Mouse (Mus musculus) spleen, adult 12 weeks (tissue): ENCODE data around the gene Cdkal1.

Source experiments
- DNase-seq: peaks from one replicate; pipeline ENCODE4 v3.0.0; 2022; ENCODE audit warnings: low spot score

Cdkal1 gene

GRCm38 (mm10) chr13:29855281-29856031 lies at the start of gene Cdkal1:
Gene Cdkal1 (minus strand): TSS chr13:29855674.
- peak; percentile 58 for DNase-seq

- no peak for DNase-seq
Measured at GRCm38 (mm10) chr13:29903341-29903740, 47.9 kb upstream of the Cdkal1 start.

GRCm38 (mm10) chr13:29902676-29903075 lies 47.2 kb upstream of the Cdkal1 start:
- no peak for DNase-seq

GRCm38 (mm10) chr13:29901641-29902040 lies 46.2 kb upstream of the Cdkal1 start:
- DNase-seq = no peak

GRCm38 (mm10) chr13:29866780-29867179 lies 11.3 kb upstream of the Cdkal1 start:
- no peak for DNase-seq

GRCm38 (mm10) chr13:29864331-29864730 lies 8.9 kb upstream of the Cdkal1 start:
- DNase-seq = no peak

GRCm38 (mm10) chr13:29860087-29860486 lies 4.6 kb upstream of the Cdkal1 start:
- DNase-seq = no peak

- no peak for DNase-seq
Measured at GRCm38 (mm10) chr13:29857436-29857835, 2.0 kb upstream of the Cdkal1 start.

- DNase-seq = no peak
Measured at GRCm38 (mm10) chr13:29854876-29855275, 598 bp downstream of the Cdkal1 start.

GRCm38 (mm10) chr13:29838409-29839047 lies 16.9 kb downstream of the Cdkal1 start:
- no peak for DNase-seq

GRCm38 (mm10) chr13:29835170-29835569 lies 20.3 kb downstream of the Cdkal1 start:
- no peak for DNase-seq

GRCm38 (mm10) chr13:29833751-29834150 lies 21.7 kb downstream of the Cdkal1 start:
- DNase-seq = no peak

GRCm38 (mm10) chr13:29831126-29831525 lies 24.3 kb downstream of the Cdkal1 start:
- DNase-seq = no peak

GRCm38 (mm10) chr13:29828032-29828431 lies 27.4 kb downstream of the Cdkal1 start:
- no peak for DNase-seq

GRCm38 (mm10) chr13:29826469-29826868 lies 29.0 kb downstream of the Cdkal1 start:
- DNase-seq = no peak

- no peak for DNase-seq
Measured at GRCm38 (mm10) chr13:29826041-29826440, 29.4 kb downstream of the Cdkal1 start.

GRCm38 (mm10) chr13:29824797-29825196 lies 30.7 kb downstream of the Cdkal1 start:
- DNase-seq = no peak

GRCm38 (mm10) chr13:29824326-29824725 lies 31.1 kb downstream of the Cdkal1 start:
- DNase-seq = no peak

GRCm38 (mm10) chr13:29823906-29824305 lies 31.6 kb downstream of the Cdkal1 start:
- DNase-seq = no peak

GRCm38 (mm10) chr13:29823487-29823886 lies 32.0 kb downstream of the Cdkal1 start:
- DNase-seq = no peak

- no peak for DNase-seq
Measured at GRCm38 (mm10) chr13:29819910-29820583, 35.4 kb downstream of the Cdkal1 start.

GRCm38 (mm10) chr13:29819147-29819546 lies 36.3 kb downstream of the Cdkal1 start:
- no peak for DNase-seq

- no peak for DNase-seq
Measured at GRCm38 (mm10) chr13:29818314-29818713, 37.2 kb downstream of the Cdkal1 start.
